Mouse (Mus musculus) heart, adult 2 months (tissue): Measurements from ENCODE around the gene Ptk7. TPM values are rescaled to one million over a fixed set of nuclear protein-coding genes. Genes with fewer than 3 reads are reported as not detected.
"Not testable (repeated sequence)": the region's sequence is repeated elsewhere in the genome, so short reads cannot be mapped to it uniquely, and the experiment has no call there.

Experiments used
- DNase-seq, 2 experiments: peaks; one replicate each; pipeline ENCODE4 v3.0.0; 2021
- H3K27ac ChIP-seq: fragments of 200-600 bp; 2 replicates; pipeline ENCODE4 v1.8.1; 2022
- H3K27me3 ChIP-seq: fragments of 200-500 bp; 2 replicates; pipeline ENCODE4 v1.6.1; 2012; ENCODE audit warnings: mild to moderate bottlenecking, low read length, inconsistent platforms, mixed read lengths; ENCODE audit not compliant: control insufficient read depth, insufficient read depth
- H3K36me3 ChIP-seq: fragments of 200-500 bp; 2 replicates; pipeline ENCODE4 v1.6.1; 2012; ENCODE audit warnings: low read length, inconsistent platforms; ENCODE audit not compliant: control insufficient read depth, insufficient read depth
- H3K4me1 ChIP-seq: fragments of 200-500 bp; 2 replicates; pipeline ENCODE4 v1.6.1; 2011; ENCODE audit warnings: low read length; ENCODE audit not compliant: control insufficient read depth, insufficient read depth
- H3K4me3 ChIP-seq: fragments of 200-600 bp; 2 replicates; pipeline ENCODE4 v1.8.1; 2022
- H3K79me2 ChIP-seq: fragments of 200-500 bp; replicated peaks from 2 replicates; pipeline ENCODE4 v1.6.1; 2012; ENCODE audit warnings: mild to moderate bottlenecking, inconsistent platforms, low read length, moderate library complexity, mixed read lengths; ENCODE audit not compliant: control insufficient read depth, insufficient read depth
- H3K9ac ChIP-seq: fragments of 200-500 bp; 2 replicates; pipeline ENCODE4 v1.6.1; 2012; ENCODE audit warnings: low read depth, mild to moderate bottlenecking, control low read depth, inconsistent platforms, low read length, mixed read lengths
- CTCF ChIP-seq: fragments of 200-600 bp; IDR thresholded peaks from 2 replicates; pipeline ENCODE4 v1.8.1; 2022; ENCODE audit warnings: antibody characterized with exemption, mild to moderate bottlenecking, moderate library complexity
- EP300 ChIP-seq: fragments of 200-500 bp; IDR thresholded peaks from 2 replicates; pipeline ENCODE4 v1.6.1; 2011; ENCODE audit warnings: low read depth, low read length, control low read depth; ENCODE audit not compliant: insufficient read depth
- POLR2A ChIP-seq: fragments of 200-500 bp; IDR thresholded peaks from 2 replicates; pipeline ENCODE4 v1.6.1; 2011; ENCODE audit warnings: mild to moderate bottlenecking, low read depth, low read length, control low read depth; ENCODE audit not compliant: insufficient read depth
- WGBS: fragments of 180-500 bp; shearing (Covaris S2); methylation state at CpG from one replicate; pipeline ENCODE4 v1.1.7; 2018; 5-methylcytosine and 5-hydroxymethylcytosine counted together
- intact Hi-C: fragments of 180-260 bp; cut with DNase I; formaldehyde crosslinking; loops from one replicate; pipeline ENCODE4 v1.15.1; 2025
- polyA plus RNA-seq: library from polyadenylated mRNA; depleted of rRNA; stranded (reverse); fragments of >200 nt; gene quantifications from 2 replicates; pipeline ENCODE4 v1.2.3, GENCODE M21; 2012
- total RNA-seq, 2 experiments: library from RNA; stranded (reverse); gene quantifications; 2 replicates each; pipeline ENCODE4 v1.2.3; 2021

Ptk7 gene
- total and polyA plus RNA-seq, 3 experiments = 2.6 to 3.1 (median 2.6) TPM

GRCm38 (mm10) chr17:46578650-46579049 lies 50.7 kb downstream of the Ptk7 start:
- Histone ChIP-seq H3K27me3 (no peaks in the 10 kb centered on the region), H3K36me3 (no peaks in the 10 kb centered on the region)

DNA sequence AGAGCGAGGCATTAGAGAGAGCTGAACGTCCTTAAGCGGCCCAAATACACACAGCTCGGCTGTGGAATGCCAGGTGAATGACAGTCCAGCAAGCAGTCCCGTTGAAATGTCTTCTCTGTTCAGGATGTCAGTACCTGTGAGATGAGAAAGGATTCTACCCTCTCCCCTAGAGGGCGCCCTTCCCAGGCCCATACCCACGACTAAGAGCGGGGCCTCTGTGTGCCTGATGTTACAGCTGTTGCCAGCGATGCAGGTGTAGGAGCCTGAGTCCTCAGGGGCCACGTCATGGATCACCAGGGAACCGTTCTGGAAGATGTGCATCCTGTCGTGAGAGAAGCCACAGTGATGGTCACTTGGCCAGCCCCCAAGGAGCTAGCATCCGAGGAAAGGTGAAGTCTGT lies 53.2 kb downstream of the Ptk7 start:
- Histone ChIP-seq H3K4me3 (no peak overlapping the region), H3K9ac (no peak overlapping the region), H3K27ac (no peak overlapping the region), H3K36me3 (no peaks in the 10 kb centered on the region), H3K79me2 (no peaks in the 10 kb centered on the region), H3K27me3 (no peaks in the 10 kb centered on the region), H3K4me1 (peaks cover 2% of the 10 kb centered on the region)
- TF ChIP-seq EP300 = no peak
- TF ChIP-seq CTCF = peak; percentile 56
- no peak for TF ChIP-seq POLR2A
- no peak for DNase-seq
- WGBS = 86% methylated on average over 13 of the region's 13 CpGs
- intact Hi-C loops = no loop called here

More at GRCm38 (mm10) chr17:46578650-46579049, 50.7 kb downstream of the Ptk7 start:
- Histone ChIP-seq H3K9ac (no peak overlapping the region), H3K79me2 (no peaks in the 10 kb centered on the region), H3K4me3 (no peak overlapping the region), H3K27ac (no peak overlapping the region), H3K4me1 (no peaks in the 10 kb centered on the region)
- no peak for TF ChIP-seq EP300
- no peak for TF ChIP-seq CTCF
- TF ChIP-seq POLR2A = no peak
- intact Hi-C loops = no loop called here
- WGBS = 74% methylated on average over 5 of the region's 5 CpGs
- DNase-seq = no peak

DNA sequence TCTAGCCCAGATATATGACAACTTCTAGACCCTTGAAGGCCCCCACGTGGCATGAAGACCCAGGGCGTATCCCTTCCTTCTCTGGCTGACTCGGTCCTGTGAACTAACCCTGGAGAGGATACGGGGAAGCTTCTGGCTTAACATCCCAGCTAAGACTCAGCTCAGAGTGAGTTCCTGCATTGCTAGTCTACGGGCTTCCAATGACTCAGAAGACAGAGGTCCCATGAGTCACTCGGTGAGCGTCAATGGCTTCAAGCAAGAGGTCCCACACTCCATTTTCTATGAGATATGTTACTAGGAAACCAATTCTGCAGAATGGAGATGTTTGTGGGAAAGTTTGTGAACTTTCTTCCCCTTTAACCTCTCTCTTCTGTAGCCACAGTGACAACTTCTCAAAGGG lies 54.8 kb downstream of the Ptk7 start:
- no peak overlapping the region for H3K9ac ChIP-seq
- no peaks in the 10 kb centered on the region for H3K36me3 ChIP-seq
- H3K27ac ChIP-seq = no peak overlapping the region
- no peaks in the 10 kb centered on the region for H3K27me3 ChIP-seq
- 90% methylated on average over 7 of the region's 7 CpGs for WGBS
- no peak overlapping the region for H3K4me3 ChIP-seq
- intact Hi-C loops = no loop called here
- no peaks in the 10 kb centered on the region for H3K79me2 ChIP-seq
- no peak for TF ChIP-seq POLR2A
- no peak for TF ChIP-seq EP300
- TF ChIP-seq CTCF = no peak
- no peak for DNase-seq
- H3K4me1 ChIP-seq = peaks cover 4% of the 10 kb centered on the region

DNA sequence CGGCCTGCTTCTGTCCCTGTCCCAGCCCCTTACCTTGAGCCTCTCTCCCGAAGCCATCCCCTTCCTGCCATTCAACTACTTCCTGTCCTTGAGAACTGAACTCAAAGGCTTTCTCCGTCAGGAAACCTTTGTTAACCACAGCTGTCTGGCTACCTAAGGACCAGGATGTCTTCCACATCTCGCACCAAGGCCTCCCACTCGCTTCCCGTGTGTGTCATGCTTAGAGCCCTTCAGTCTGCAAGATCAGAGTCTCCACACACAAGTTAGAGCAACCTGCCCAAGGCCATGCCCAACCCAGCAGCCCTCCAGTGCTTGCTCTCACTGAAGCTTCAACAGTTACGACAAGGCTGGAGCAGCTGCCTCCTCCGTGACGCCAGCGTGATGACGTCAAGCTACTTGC lies 58.3 kb downstream of the Ptk7 start:
- 51% methylated on average over 11 of the region's 11 CpGs for WGBS
- Histone ChIP-seq H3K4me3 (no peak overlapping the region), H3K4me1 (peaks cover 4% of the 10 kb centered on the region), H3K27me3 (no peaks in the 10 kb centered on the region), H3K27ac (peak overlapping the region; percentile 51), H3K79me2 (no peaks in the 10 kb centered on the region), H3K36me3 (no peaks in the 10 kb centered on the region), H3K9ac (no peak overlapping the region)
- TF ChIP-seq EP300 (no peak), POLR2A (peak; percentile 46), CTCF (no peak)
- no peak for DNase-seq
- intact Hi-C loops = no loop called here

DNA sequence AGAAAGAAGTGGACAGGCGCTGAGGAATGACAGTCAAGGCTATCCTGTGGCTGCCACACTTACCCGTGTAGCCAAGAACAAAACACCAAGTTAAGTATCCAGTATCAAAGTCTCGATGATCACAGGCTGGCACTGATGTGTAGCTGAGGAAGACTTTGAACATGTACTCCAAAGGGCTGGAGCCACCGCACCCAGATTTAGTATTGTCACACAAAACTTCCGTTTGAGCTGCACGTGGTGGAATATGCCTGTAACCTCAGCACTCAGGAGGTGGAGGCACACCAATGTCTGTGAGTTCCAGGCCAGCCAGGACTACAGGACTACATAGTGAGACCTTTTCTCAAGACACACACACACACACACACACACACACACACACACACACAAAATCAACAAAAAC lies 70.2 kb downstream of the Ptk7 start:
- DNase-seq = no peak
- Histone ChIP-seq H3K9ac (no peak overlapping the region), H3K4me1 (no peaks in the 10 kb centered on the region), H3K4me3 (no peak overlapping the region), H3K27ac (no peak overlapping the region), H3K27me3 (no peaks in the 10 kb centered on the region), H3K79me2 (no peaks in the 10 kb centered on the region), H3K36me3 (no peaks in the 10 kb centered on the region)
- TF ChIP-seq EP300 = no peak
- TF ChIP-seq CTCF = no peak
- TF ChIP-seq POLR2A = no peak
- WGBS = 93% methylated on average over 6 of the region's 6 CpGs
- intact Hi-C loops = loop anchor here (5.0 kb wide), 1 partner anchor 83 kb away; no protein-coding TSS in a partner anchor

DNA sequence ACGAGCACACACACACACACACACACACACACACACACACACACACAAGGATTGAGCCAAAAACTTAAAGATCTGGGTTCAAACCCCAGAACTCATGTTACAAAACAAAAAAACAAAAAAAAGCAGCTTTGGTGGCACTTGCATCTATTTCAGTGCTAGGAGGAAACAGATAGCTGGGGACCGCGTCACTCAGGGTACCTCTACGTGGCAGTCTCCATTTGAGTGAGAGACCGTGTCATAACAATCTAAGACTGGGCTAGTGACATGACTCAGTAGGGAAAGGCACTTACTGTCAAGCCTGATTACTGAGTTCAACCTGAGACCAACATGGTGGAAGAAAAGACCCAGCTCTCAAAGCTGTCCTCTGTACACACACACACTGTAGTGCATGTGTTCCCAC lies 71.2 kb downstream of the Ptk7 start:
- 85% methylated on average over 5 of the region's 5 CpGs for whole genome bisulfite sequencing
- intact Hi-C loops = loop anchor here (5.0 kb wide), 1 partner anchor 84 kb away; no protein-coding TSS in a partner anchor
- no peak for DNase-seq
- TF ChIP-seq CTCF (no peak), POLR2A (no peak), EP300 (no peak)
- Histone ChIP-seq H3K4me1 (peaks cover 6% of the 10 kb centered on the region), H3K79me2 (no peaks in the 10 kb centered on the region), H3K4me3 (no peak overlapping the region), H3K36me3 (no peaks in the 10 kb centered on the region), H3K27me3 (no peaks in the 10 kb centered on the region), H3K9ac (no peak overlapping the region), H3K27ac (no peak overlapping the region)

DNA sequence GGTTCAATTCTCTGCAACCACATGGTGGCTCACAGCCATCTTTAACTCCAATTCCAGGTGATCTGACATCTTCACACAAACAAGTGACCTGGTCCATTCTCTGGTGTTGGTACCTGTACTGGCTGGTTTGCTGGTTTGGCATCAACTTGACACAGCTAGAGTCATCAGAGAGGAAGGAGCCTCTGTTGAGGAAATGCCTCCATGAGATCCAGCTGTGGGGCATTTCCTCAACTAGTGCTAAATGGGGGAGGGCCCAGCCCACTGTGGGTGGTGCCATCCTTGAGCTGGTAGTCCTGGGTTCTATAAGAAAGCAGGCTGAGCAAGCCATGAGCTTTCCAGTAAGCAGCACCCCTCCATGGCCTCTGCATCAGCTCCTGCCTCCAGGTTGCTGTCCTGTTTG lies 72.0 kb downstream of the Ptk7 start:
- H3K27me3 ChIP-seq, H3K4me3 ChIP-seq, H3K27ac ChIP-seq, H3K79me2 ChIP-seq, DNase-seq, H3K9ac ChIP-seq, H3K36me3 ChIP-seq, H3K4me1 ChIP-seq: not testable (repeated sequence)
- intact Hi-C loops = loop anchor here (5.0 kb wide), 1 partner anchor 85 kb away; no protein-coding TSS in a partner anchor
